Mouse (Mus musculus) heart, adult 2 months (tissue): ENCODE data around the gene Gpr88. TPM values are rescaled to one million over a fixed set of nuclear protein-coding genes. Genes with fewer than 3 reads are reported as not detected.
A peak's percentile ranks its signal among the peaks of the same experiment; 100 is the strongest.

ENCODE experiments used
- DNase-seq, 2 experiments: peaks; one replicate each; pipeline ENCODE4 v3.0.0; 2021
- H3K27ac ChIP-seq: fragments of 200-600 bp; 2 replicates; pipeline ENCODE4 v1.8.1; 2022
- H3K27me3 ChIP-seq: fragments of 200-500 bp; 2 replicates; pipeline ENCODE4 v1.6.1; 2012; ENCODE audit warnings: mild to moderate bottlenecking, low read length, inconsistent platforms, mixed read lengths; ENCODE audit not compliant: control insufficient read depth, insufficient read depth
- H3K36me3 ChIP-seq: fragments of 200-500 bp; 2 replicates; pipeline ENCODE4 v1.6.1; 2012; ENCODE audit warnings: low read length, inconsistent platforms; ENCODE audit not compliant: control insufficient read depth, insufficient read depth
- H3K4me1 ChIP-seq: fragments of 200-500 bp; 2 replicates; pipeline ENCODE4 v1.6.1; 2011; ENCODE audit warnings: low read length; ENCODE audit not compliant: control insufficient read depth, insufficient read depth
- H3K4me3 ChIP-seq: fragments of 200-600 bp; 2 replicates; pipeline ENCODE4 v1.8.1; 2022
- H3K79me2 ChIP-seq: fragments of 200-500 bp; replicated peaks from 2 replicates; pipeline ENCODE4 v1.6.1; 2012; ENCODE audit warnings: mild to moderate bottlenecking, inconsistent platforms, low read length, moderate library complexity, mixed read lengths; ENCODE audit not compliant: control insufficient read depth, insufficient read depth
- H3K9ac ChIP-seq: fragments of 200-500 bp; 2 replicates; pipeline ENCODE4 v1.6.1; 2012; ENCODE audit warnings: low read depth, mild to moderate bottlenecking, control low read depth, inconsistent platforms, low read length, mixed read lengths
- CTCF ChIP-seq: fragments of 200-600 bp; IDR thresholded peaks from 2 replicates; pipeline ENCODE4 v1.8.1; 2022; ENCODE audit warnings: antibody characterized with exemption, mild to moderate bottlenecking, moderate library complexity
- EP300 ChIP-seq: fragments of 200-500 bp; IDR thresholded peaks from 2 replicates; pipeline ENCODE4 v1.6.1; 2011; ENCODE audit warnings: low read depth, low read length, control low read depth; ENCODE audit not compliant: insufficient read depth
- POLR2A ChIP-seq: fragments of 200-500 bp; IDR thresholded peaks from 2 replicates; pipeline ENCODE4 v1.6.1; 2011; ENCODE audit warnings: mild to moderate bottlenecking, low read depth, low read length, control low read depth; ENCODE audit not compliant: insufficient read depth
- WGBS: fragments of 180-500 bp; shearing (Covaris S2); methylation state at CpG from one replicate; pipeline ENCODE4 v1.1.7; 2018; 5-methylcytosine and 5-hydroxymethylcytosine counted together
- intact Hi-C: fragments of 180-260 bp; cut with DNase I; formaldehyde crosslinking; loops from one replicate; pipeline ENCODE4 v1.15.1; 2025
- polyA plus RNA-seq: library from polyadenylated mRNA; depleted of rRNA; stranded (reverse); fragments of >200 nt; gene quantifications from 2 replicates; pipeline ENCODE4 v1.2.3, GENCODE M21; 2012
- total RNA-seq, 2 experiments: library from RNA; stranded (reverse); gene quantifications; 2 replicates each; pipeline ENCODE4 v1.2.3; 2021

The Gpr88 gene
- total and polyA plus RNA-seq, 3 experiments = 0.08 to 0.23 TPM; not detected in 1

DNA sequence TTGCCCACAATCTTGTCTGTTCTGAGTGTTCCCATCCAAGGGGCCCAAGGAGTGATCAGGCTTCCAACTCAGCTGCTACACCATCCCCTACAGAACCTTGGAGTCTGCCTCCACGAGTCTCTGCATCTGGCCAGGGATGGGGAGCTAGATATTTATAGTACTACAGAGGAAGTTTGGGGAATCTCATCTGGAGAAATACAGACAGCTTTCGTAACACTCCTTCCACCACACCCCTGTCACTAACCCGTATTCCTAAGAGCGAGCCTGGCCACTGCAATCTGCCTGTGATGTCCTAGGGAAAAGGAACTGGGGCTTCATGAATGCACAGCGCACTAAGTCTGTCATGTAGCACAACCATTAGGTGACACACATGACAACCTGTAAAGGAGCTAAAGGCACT lies 41.7 kb downstream of the Gpr88 start:
- intact Hi-C loops = no loop called here
- Histone ChIP-seq H3K27me3 (no peaks in the 10 kb centered on the region), H3K9ac (no peak overlapping the region), H3K4me3 (no peak overlapping the region), H3K27ac (no peak overlapping the region; the same call in 1 of the 2 replicates), H3K36me3 (no peaks in the 10 kb centered on the region), H3K79me2 (no peaks in the 10 kb centered on the region), H3K4me1 (peaks cover 10% of the 10 kb centered on the region)
- no peak for TF ChIP-seq CTCF
- TF ChIP-seq POLR2A = no peak
- TF ChIP-seq EP300 = no peak
- WGBS = 45% methylated on average over 5 of the region's 5 CpGs
- no peak for DNase-seq

DNA sequence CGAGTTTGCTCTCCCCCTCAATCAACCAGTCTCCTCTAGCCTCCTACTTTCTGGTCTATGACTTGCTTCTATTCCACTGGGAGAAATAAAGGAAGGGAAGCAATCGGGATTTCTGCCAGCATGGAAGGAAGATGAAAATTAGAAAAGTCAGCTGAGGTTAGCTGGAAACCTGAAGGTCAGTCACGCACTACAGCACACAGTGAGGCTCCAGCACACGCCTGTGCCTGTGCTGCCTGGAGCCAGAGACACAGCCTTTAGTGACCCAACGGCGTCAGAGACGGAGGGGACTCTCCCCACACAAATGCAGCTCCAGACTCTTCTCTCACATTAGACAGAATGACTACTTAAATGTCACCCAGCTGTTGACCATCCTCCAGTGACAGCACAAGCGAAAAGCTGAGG lies 42.6 kb downstream of the Gpr88 start:
- H3K4me1 ChIP-seq = peaks cover 13% of the 10 kb centered on the region
- 35% methylated on average over 8 of the region's 8 CpGs for WGBS
- intact Hi-C loops = no loop called here
- no peak overlapping the region for H3K9ac ChIP-seq
- peak overlapping the region; percentile 4; the same call in 1 of the 2 replicates for H3K27ac ChIP-seq
- TF ChIP-seq CTCF (no peak), EP300 (0 out of 2 replicates have a peak, but pooled peaks have one; percentile 21), POLR2A (0 out of 2 replicates have a peak, but pooled peaks have one; percentile 16)
- peak; percentile 25 to 29 for DNase-seq
- no peaks in the 10 kb centered on the region for H3K27me3 ChIP-seq
- no peak overlapping the region for H3K4me3 ChIP-seq
- H3K79me2 ChIP-seq = no peaks in the 10 kb centered on the region
- H3K36me3 ChIP-seq = no peaks in the 10 kb centered on the region

GRCm38 (mm10) chr3:116209214-116209613 lies 44.1 kb downstream of the Gpr88 start:
- H3K4me1 ChIP-seq = peaks cover 17% of the 10 kb centered on the region
- no peak overlapping the region for H3K9ac ChIP-seq
- no peak overlapping the region for H3K27ac ChIP-seq
- intact Hi-C loops = loop anchor here (2.0 kb wide), 1 partner anchor 168 kb away; no protein-coding TSS in a partner anchor
- peak in 1 of 2 experiments; percentile 26 for DNase-seq
- no peaks in the 10 kb centered on the region for H3K36me3 ChIP-seq
- WGBS = 63% methylated on average over 8 of the region's 8 CpGs
- no peaks in the 10 kb centered on the region for H3K79me2 ChIP-seq
- H3K27me3 ChIP-seq = no peaks in the 10 kb centered on the region
- no peak for TF ChIP-seq EP300
- TF ChIP-seq POLR2A = no peak
- peak; percentile 71 for TF ChIP-seq CTCF
- no peak overlapping the region for H3K4me3 ChIP-seq

DNA sequence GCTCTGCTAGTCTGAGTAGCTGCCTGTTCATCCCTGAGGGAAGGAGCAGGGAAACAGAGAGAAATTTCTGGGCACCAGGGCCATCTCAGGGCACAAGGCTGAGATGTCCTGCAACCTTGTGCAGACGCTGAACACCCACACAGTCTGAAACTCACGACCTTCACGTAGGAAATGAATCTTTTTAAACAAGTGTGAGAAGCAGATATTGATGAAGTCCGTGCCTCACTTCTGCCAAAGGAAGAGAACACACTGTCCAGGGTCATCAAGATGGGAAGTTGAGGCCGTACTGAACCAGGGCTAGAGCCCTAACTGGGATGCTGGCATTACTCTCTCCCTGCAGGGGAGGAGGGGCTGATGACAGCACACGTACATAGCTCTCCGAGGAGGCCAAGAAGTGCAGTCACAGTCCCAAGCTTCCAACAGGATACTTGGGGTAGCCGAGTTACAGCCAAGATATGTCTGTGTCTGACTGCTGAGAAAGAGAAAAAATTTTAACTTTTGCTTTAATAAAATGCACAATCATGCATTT lies 46.9 kb downstream of the Gpr88 start:
- Histone ChIP-seq H3K9ac (no peak overlapping the region), H3K4me1 (peaks cover 15% of the 10 kb centered on the region), H3K27me3 (no peaks in the 10 kb centered on the region), H3K27ac (peak overlapping the region; percentile 15), H3K36me3 (no peaks in the 10 kb centered on the region), H3K4me3 (no peak overlapping the region), H3K79me2 (no peaks in the 10 kb centered on the region)
- WGBS = 71% methylated on average over 8 of the region's 8 CpGs
- intact Hi-C loops = no loop called here
- TF ChIP-seq EP300 (no peak), POLR2A (no peak), CTCF (no peak)
- no peak for DNase-seq

DNA sequence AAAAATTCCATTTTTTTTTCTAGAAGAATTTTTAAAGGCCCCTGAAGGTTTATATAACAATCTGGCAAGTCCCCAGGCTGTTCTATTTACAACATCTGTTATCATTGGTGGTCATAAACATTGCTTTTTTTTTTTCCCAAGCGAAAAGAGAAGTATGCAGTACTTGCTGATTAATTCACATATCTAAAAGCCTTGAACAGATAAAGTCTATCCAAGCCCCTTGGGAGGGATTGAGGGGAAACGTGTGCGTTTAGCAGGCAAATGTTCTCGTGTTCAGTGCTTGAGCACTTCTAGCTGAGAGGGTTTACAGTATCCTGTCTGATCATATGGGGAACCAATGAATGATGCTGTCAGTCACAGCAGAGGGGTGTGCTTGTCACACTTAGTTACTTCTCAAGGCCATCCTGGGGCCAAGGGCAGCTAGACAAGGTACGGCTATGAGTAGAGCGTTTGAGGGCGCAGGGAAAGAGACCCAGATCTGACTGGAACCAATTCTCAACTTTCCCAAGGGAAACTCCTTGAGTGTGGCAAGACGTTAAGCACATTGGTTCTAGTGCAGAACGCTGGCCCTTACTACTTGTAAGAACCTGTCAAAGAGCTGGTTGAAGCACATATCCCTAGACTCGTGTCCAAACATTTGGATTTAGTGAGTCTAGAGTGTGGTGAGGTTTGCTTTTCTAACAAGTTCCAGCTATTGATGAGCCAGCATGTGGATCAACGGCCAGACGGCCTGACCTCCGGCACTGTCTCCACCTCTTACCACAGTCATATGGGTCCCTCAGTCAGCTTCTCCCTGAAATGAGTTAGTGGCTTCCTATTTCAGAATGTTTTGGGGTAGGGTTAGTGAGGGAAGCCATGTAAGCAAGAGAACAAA lies 47.7 kb downstream of the Gpr88 start:
- peak overlapping the region; percentile 15 for H3K27ac ChIP-seq
- peaks cover 12% of the 10 kb centered on the region for H3K4me1 ChIP-seq
- no peak overlapping the region for H3K9ac ChIP-seq
- H3K79me2 ChIP-seq = no peaks in the 10 kb centered on the region
- H3K36me3 ChIP-seq = no peaks in the 10 kb centered on the region
- no peak for DNase-seq
- intact Hi-C loops = no loop called here
- 65% methylated on average over 13 of the region's 13 CpGs for WGBS
- H3K27me3 ChIP-seq = no peaks in the 10 kb centered on the region
- no peak overlapping the region for H3K4me3 ChIP-seq
- TF ChIP-seq CTCF = no peak
- TF ChIP-seq POLR2A = no peak
- TF ChIP-seq EP300 = no peak

- TF ChIP-seq EP300 (no peak), CTCF (no peak), POLR2A (peak; percentile 56; the same call in 1 of the 2 replicates)
- no peak overlapping the region for H3K4me3 ChIP-seq
- H3K79me2 ChIP-seq = no peaks in the 10 kb centered on the region
- no peaks in the 10 kb centered on the region for H3K27me3 ChIP-seq
- no peaks in the 10 kb centered on the region for H3K36me3 ChIP-seq
- intact Hi-C loops = no loop called here
- peaks cover 9% of the 10 kb centered on the region for H3K4me1 ChIP-seq
- 51% methylated on average over 9 of the region's 9 CpGs for WGBS
- DNase-seq = no peak
- 0 out of 2 replicates have a peak overlapping the region, but pooled peaks have one; percentile 38 for H3K9ac ChIP-seq
- H3K27ac ChIP-seq = peak overlapping the region; percentile 15
Observed at GRCm38 (mm10) chr3:116204643-116205042, 48.7 kb downstream of the Gpr88 start.
